Mouse (Mus musculus) CD4-positive, CD25-positive, alpha-beta regulatory T cell, adult 4 months (primary cell): ENCODE measurements around the gene Fmnl1. TPM values are rescaled to one million over a fixed set of nuclear protein-coding genes. Genes with fewer than 3 reads are reported as not detected.
A peak's percentile ranks its signal among the peaks of the same experiment; 100 is the strongest.

Experiments used
- ATAC-seq: one replicate; pipeline ENCODE4 v1.8.0; 2017
- polyA plus RNA-seq, 2 experiments: library from polyadenylated mRNA; unstranded; fragments of 100-300 nt; shearing (Covaris generic); gene quantifications; one replicate each; pipeline ENCODE4 v1.2.1; 2017

Fmnl1 gene
- 10 to 100 TPM; 54.2 to 69.6 TPM for polyA plus RNA-seq

GRCm38 (mm10) chr11:103170494-103171285 lies at the start of gene Fmnl1:
Gene Fmnl1, plus strand, starts transcription at chr11:103171107.
- peak; percentile 12 for ATAC-seq

- ATAC-seq, result no peak
Measured at GRCm38 (mm10) chr11:103131701-103132575, 39.0 kb upstream of the Fmnl1 start, which contains the start of gene Hexim2. Gene Hexim2, plus strand, starts transcription at chr11:103132429.

- peak; percentile 96 for ATAC-seq
Measured at GRCm38 (mm10) chr11:103132576-103133455, 38.1 kb upstream of the Fmnl1 start.

GRCm38 (mm10) chr11:103133456-103134185 lies 37.3 kb upstream of the Fmnl1 start:
- no peak for ATAC-seq

DNA sequence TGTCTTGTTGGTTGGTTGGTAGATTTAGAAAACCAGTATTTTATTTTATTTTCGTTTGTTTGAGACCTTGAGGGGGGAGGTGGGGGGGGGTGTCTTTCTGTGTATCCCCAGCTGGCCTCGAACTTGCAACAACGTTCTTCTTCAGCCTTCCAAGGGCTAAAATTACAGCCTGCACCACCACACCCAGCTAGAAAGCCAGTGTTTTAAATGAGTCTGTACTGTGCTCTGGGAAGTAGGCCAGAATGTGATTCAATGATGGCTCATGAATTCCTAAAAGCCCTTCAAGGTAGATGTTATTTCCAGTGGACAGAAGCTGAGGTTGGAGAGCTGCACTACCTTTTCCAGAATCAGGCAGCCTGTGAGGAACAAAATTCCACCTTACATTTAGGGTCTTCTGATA lies 36.7 kb upstream of the Fmnl1 start:
- ATAC-seq, result no peak

GRCm38 (mm10) chr11:103136039-103136577 lies 34.8 kb upstream of the Fmnl1 start:
- ATAC-seq, result no peak

- no peak for ATAC-seq
Measured at GRCm38 (mm10) chr11:103139951-103140762, 30.8 kb upstream of the Fmnl1 start.

GRCm38 (mm10) chr11:103140763-103141100 lies 30.2 kb upstream of the Fmnl1 start:
- ATAC-seq, result no peak

- ATAC-seq, result no peak
Measured at GRCm38 (mm10) chr11:103141101-103141943, 29.6 kb upstream of the Fmnl1 start.

DNA sequence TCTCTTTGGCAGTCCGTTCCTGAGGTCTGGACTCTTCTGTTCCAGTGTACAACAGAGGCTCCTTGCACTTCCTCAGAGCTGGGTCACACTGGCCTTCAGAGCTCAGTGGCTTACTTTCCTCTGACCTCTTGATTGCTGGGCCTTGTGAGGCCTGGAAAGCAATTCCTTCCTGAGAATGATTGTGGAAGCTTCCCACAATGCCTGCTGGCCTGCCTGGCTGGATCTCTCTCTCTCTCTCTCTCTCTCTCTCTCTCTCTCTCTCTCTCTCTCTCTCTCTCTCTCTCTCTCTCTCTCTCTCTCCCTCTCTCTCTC lies 29.0 kb upstream of the Fmnl1 start:
- no peak for ATAC-seq

- peak; percentile 91 for ATAC-seq
Measured at GRCm38 (mm10) chr11:103142441-103143182, 28.3 kb upstream of the Fmnl1 start.

DNA sequence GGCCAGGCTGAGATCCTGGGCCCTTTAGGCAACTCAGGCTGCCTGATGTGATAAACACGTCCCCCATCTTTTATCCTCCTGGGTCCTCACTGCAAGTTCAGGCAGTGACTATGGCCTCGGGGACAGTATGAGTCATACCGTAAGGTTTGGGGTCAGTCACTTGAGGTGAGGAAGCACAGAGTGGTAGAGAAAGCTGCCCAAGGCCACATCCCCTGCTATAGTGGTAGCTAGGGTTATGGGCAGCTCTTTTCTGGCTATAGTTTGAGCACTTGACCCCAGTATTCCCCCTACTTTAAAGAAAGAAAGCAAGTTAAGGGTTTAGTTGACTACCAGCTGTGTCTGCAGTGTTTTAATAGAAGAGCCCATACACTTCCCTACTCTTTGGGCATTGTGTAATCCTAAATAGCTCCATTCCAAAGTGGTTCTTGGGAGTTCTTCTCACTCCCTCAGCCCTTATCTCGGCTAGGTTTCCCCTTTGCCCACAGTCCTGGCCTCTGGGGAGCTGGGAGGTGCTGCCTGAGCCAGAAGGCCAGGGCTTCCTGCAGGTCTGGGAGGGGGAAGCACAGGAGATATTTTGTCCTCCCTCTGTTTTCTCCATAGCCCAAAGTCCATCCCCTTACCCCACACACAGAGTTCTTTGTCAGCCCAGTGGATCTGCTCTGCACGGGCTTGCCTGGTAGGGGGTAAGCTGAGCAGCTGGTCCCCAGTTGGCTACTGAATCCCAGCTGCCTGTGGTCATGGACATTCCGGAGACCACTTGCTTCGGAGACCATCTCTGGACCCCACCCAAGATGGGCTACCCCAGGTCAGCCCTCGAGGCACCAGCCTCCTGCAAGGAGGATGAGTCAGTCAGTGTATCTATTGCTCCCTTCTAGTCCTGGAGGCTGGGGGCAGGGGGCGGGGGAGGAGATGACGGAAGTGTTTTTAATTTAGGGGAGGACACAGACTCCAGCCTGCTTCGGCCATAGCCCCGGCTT lies 26.3 kb upstream of the Fmnl1 start:
- no peak for ATAC-seq

- no peak for ATAC-seq
Measured at GRCm38 (mm10) chr11:103146386-103146785, 24.5 kb upstream of the Fmnl1 start.

- ATAC-seq, result no peak
Measured at GRCm38 (mm10) chr11:103147766-103148165, 23.1 kb upstream of the Fmnl1 start.

DNA sequence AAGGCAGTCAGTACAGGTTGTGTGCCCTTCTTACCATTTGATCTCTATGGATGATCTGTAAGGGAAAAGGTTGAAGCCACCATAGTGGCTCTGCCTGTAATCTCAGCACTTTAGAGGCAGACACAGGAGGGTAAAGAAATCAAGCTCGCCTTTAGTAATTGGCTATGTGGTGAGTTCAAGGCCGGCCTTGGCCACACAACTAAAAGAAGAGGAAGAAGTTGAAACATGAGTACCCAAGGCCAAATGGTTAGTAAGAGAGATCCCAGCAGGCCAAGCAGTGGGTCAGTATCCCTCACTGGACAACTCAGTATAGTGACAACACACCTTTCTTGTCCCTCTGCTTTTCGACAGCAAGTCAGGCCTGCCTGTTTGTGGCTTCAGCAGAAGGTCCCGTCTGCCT lies 21.1 kb upstream of the Fmnl1 start:
- ATAC-seq, result no peak

GRCm38 (mm10) chr11:103158621-103159478 lies 12.1 kb upstream of the Fmnl1 start:
- peak; percentile 99 for ATAC-seq

- no peak for ATAC-seq
Measured at GRCm38 (mm10) chr11:103160738-103161137, 10.2 kb upstream of the Fmnl1 start.
